Comparison of ENCODE assay signal across 12 mouse cellular contexts in the genomic region with DNA sequence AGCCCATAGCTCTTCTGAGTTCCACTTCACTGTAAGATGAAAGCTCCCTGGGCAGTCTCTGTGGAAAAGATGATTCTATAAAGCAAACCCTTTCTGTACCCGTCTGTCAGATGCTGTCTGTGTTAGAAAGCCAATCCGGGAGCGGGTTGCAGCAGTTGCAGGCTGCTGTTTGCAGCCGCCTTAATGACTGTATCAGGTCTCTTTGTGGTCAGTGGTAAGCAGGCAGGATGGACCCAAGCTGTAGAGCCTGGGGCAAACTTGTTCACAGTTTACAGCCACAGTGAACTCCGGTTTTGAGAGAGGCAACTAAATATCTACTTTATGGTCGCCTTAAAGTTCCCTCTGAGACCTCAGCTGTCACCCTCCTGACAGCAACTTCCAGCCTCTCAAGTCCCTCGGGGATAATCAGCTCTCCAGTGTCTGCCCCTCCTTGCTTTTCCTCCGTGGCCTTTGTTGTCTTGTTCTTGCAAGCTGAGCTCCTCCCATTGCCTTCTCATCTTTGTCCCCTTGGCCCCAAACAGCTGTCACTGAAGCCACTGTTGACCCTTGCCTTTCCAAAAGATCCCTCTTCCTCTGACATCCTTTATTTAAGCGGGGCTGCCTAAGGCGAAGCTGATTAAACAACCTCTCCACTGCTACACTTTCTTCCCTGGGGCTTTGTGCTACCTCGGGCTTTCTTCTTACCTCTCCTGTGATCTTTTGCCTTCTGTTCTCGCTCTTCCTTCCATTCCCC.
DNase-seq lines count a peak whose midpoint lies in the region; ATAC-seq and TF ChIP-seq lines count a peak whose summit lies in the region.
"Had no signal": no experiment of that assay in that cellular context is flagged by ENCODE, and none has a peak within 500 bp of the region (broad histone marks: within the 10 kb centered on the region; RNA-seq: fewer than 3 reads in every experiment).

No protein-coding gene starts in this region.

- H3K9ac ChIP-seq in kidney, postnatal 0 days (ENCODE audit: low read depth, low read length), result no peak overlapping the region
- no peak overlapping the region for H3K9ac ChIP-seq in neural tube, embryonic 11.5 days (ENCODE audit: low read length)
- H3K9ac ChIP-seq: intestine, embryonic 15.5 days had no signal

- H3K27me3 ChIP-seq in kidney, postnatal 0 days (ENCODE audit: insufficient read depth, low read length), result no peaks in the 10 kb centered on the region
- no peaks in the 10 kb centered on the region for H3K27me3 ChIP-seq in neural tube, embryonic 11.5 days (ENCODE audit: control insufficient read depth, insufficient read depth, low read length)
- H3K27me3 ChIP-seq: intestine, embryonic 15.5 days had no signal

- peaks cover 11% of the 10 kb centered on the region for H3K4me1 ChIP-seq in kidney, postnatal 0 days (replicated peaks; ENCODE audit: insufficient read depth, low read length)
- H3K4me1 ChIP-seq in neural tube, embryonic 11.5 days (ENCODE audit: control insufficient read depth, insufficient read depth, low read length), result peaks cover 4% of the 10 kb centered on the region; the same call in 1 of the 2 replicates
- H3K4me1 ChIP-seq: intestine, embryonic 15.5 days had no signal

- no peaks in the 10 kb centered on the region for H3K36me3 ChIP-seq in kidney, postnatal 0 days (ENCODE audit: insufficient read depth, low read length)
- no peaks in the 10 kb centered on the region for H3K36me3 ChIP-seq in neural tube, embryonic 11.5 days (ENCODE audit: control insufficient read depth, insufficient read depth, low read length)
- H3K36me3 ChIP-seq: intestine, embryonic 15.5 days had no signal

- intact Hi-C loops in left cerebral cortex, adult 2 months (cut with DNase I), result no loop called here

- DNase-seq in kidney, adult 11 months, result peak; percentile 51
- DNase-seq in kidney, adult 18-20 months, result no peak
- DNase-seq in embryo, embryonic 9.5 days (ENCODE audit: extremely low spot score), result peak; percentile 80
- DNase-seq in kidney, postnatal 0 days (ENCODE audit: low spot score), result peak; percentile 86
- peak; percentile 52 for DNase-seq in neural tube, embryonic 11.5 days (ENCODE audit: low spot score)
- no peak for DNase-seq in left cerebral cortex, adult 2 months (ENCODE audit: extremely low spot score in 1 of 2, low spot score in 2 of 2)
- DNase-seq in spleen, postnatal 10 days (ENCODE audit: low spot score in 2 of 2), result no peak
- no peak for DNase-seq in cerebellum, postnatal 14 days
- DNase-seq: right cerebral cortex, adult 18-20 months had no signal

- WGBS in kidney, postnatal 0 days, result 21% methylated on average over 12 of the region's 12 CpGs
- WGBS in neural tube, embryonic 11.5 days, result 5% methylated on average over 12 of the region's 12 CpGs

- TF ChIP-seq CTCF in kidney, postnatal 0 days (IDR thresholded peaks at IDR 0.05; ENCODE audit: low read depth), result no peak
- TF ChIP-seq CTCF in left cerebral cortex, adult 2 months (IDR thresholded peaks at IDR 0.05), result no peak

- no peak overlapping the region for H3K4me2 ChIP-seq in kidney, postnatal 0 days (ENCODE audit: low read length)
- H3K4me2 ChIP-seq in neural tube, embryonic 11.5 days (ENCODE audit: low read depth), result no peak overlapping the region
- H3K4me2 ChIP-seq: intestine, embryonic 15.5 days had no signal

- H3K4me3 ChIP-seq in kidney, postnatal 0 days (replicated peaks; ENCODE audit: low read depth, low read length), result no peak overlapping the region
- H3K4me3 ChIP-seq in neural tube, embryonic 11.5 days (ENCODE audit: low read depth, low read length), result no peak overlapping the region
- no peak overlapping the region for H3K4me3 ChIP-seq in left cerebral cortex, adult 2 months
- H3K4me3 ChIP-seq: intestine, embryonic 15.5 days had no signal

- no peak overlapping the region for H3K27ac ChIP-seq in kidney, postnatal 0 days
- no peak overlapping the region for H3K27ac ChIP-seq in neural tube, embryonic 11.5 days (ENCODE audit: low read depth, low read length)
- H3K27ac ChIP-seq in left cerebral cortex, adult 2 months, result no peak overlapping the region
- H3K27ac ChIP-seq: intestine, embryonic 15.5 days; macrophage had no signal

- H3K9me3 ChIP-seq in kidney, postnatal 0 days (replicated peaks; ENCODE audit: low read length), result no peaks in the 10 kb centered on the region
- no peaks in the 10 kb centered on the region for H3K9me3 ChIP-seq in neural tube, embryonic 11.5 days (ENCODE audit: control insufficient read depth, low read length)
- H3K9me3 ChIP-seq: intestine, embryonic 15.5 days had no signal

- no peak; the same call in 1 of the 2 replicates for ATAC-seq in kidney, postnatal 0 days (replicated peaks; ENCODE audit: low FRiP score, low read depth)
- 0 out of 2 replicates have a peak, but pooled peaks have one; percentile 31 for ATAC-seq in neural tube, embryonic 11.5 days (ENCODE audit: insufficient read depth, low FRiP score, low TSS enrichment)
- ATAC-seq: CD4-positive, CD25-positive, alpha-beta regulatory T cell, adult 4 months; intestine, embryonic 15.5 days had no signal

Comparison
In these comparisons a context has a peak if more than half of its experiments do, and no peak if none do; other contexts are left out.
1. DNase-seq: peak in kidney, adult 11 months (single experiment), embryo, embryonic 9.5 days (single experiment), kidney, postnatal 0 days (single experiment) and neural tube, embryonic 11.5 days (single experiment); none in kidney, adult 18-20 months (single experiment), left cerebral cortex, adult 2 months (0 of 2), spleen, postnatal 10 days (0 of 2) and cerebellum, postnatal 14 days (0 of 2).